Mouse (Mus musculus): Measurements from ENCODE around the gene Bach1. TPM values are rescaled to one million over a fixed set of nuclear protein-coding genes. Genes with fewer than 3 reads are reported as not detected.

Gene Bach1
- polyA plus RNA-seq (2015; fragmentation: Nextera tagmentation; extraction: Ambion mirVana): 14.3 and 15.9 TPM in 2 replicates

- Histone ChIP-seq H3K9me3 (replicated peaks; ENCODE audit: control insufficient read depth, low read length, poor library complexity, severe bottlenecking) (no peaks in the 10 kb centered on the region), H3K27me3 (ENCODE audit: control insufficient read depth, insufficient read depth, low read depth, low read length) (no peaks in the 10 kb centered on the region), H3K4me3 (ENCODE audit: low read depth, low read length) (peak within 1 kb of the TSS; percentile 92), H3K9ac (ENCODE audit: low read depth, low read length) (peak within 1 kb of the TSS; percentile 91), H3K27ac (ENCODE audit: low read length) (peak within 1 kb of the TSS; percentile 92), H3K4me2 (ENCODE audit: low read length) (peak within 1 kb of the TSS; percentile 89), H3K4me1 (ENCODE audit: control insufficient read depth, insufficient read depth, low read length) (peaks cover 25% of the 10 kb centered on the region), H3K36me3 (ENCODE audit: control insufficient read depth, insufficient read depth, low read length) (no peaks in the 10 kb centered on the region)
- ATAC-seq: peak; percentile 94
- WGBS: under 1% methylated on average over 84 of the region's 84 CpGs
These were observed at the start of gene Bach1 for GRCm38 (mm10) chr16:87698692-87699305. Gene Bach1, plus strand, starts transcription at chr16:87698945.

- 63% methylated on average over 8 of the region's 8 CpGs for WGBS
These were observed 46.4 kb upstream of the Bach1 start for GRCm38 (mm10) chr16:87652344-87652743.

GRCm38 (mm10) chr16:87652924-87653323 lies 45.8 kb upstream of the Bach1 start:
- ATAC-seq: no peak

More at GRCm38 (mm10) chr16:87652344-87652743, 46.4 kb upstream of the Bach1 start:
- H3K4me1 ChIP-seq (ENCODE audit: control insufficient read depth, insufficient read depth, low read length): no peaks in the 10 kb centered on the region
- no peak overlapping the region for H3K4me3 ChIP-seq (ENCODE audit: low read depth, low read length)
- H3K27me3 ChIP-seq (ENCODE audit: control insufficient read depth, insufficient read depth, low read depth, low read length): no peaks in the 10 kb centered on the region
- H3K9me3 ChIP-seq (replicated peaks; ENCODE audit: control insufficient read depth, low read length, poor library complexity, severe bottlenecking): no peaks in the 10 kb centered on the region
- no peaks in the 10 kb centered on the region for H3K36me3 ChIP-seq (ENCODE audit: control insufficient read depth, insufficient read depth, low read length)
- H3K27ac ChIP-seq (ENCODE audit: low read length): no peak overlapping the region
- H3K9ac ChIP-seq (ENCODE audit: low read depth, low read length): no peak overlapping the region
- no peak for ATAC-seq
- no peak overlapping the region for H3K4me2 ChIP-seq (ENCODE audit: low read length)

GRCm38 (mm10) chr16:87654016-87654575 lies 44.6 kb upstream of the Bach1 start:
- no peaks in the 10 kb centered on the region for H3K9me3 ChIP-seq (replicated peaks; ENCODE audit: control insufficient read depth, low read length, poor library complexity, severe bottlenecking)
- H3K27ac ChIP-seq (ENCODE audit: low read length): no peak overlapping the region
- H3K9ac ChIP-seq (ENCODE audit: low read depth, low read length): no peak overlapping the region
- no peak overlapping the region for H3K4me2 ChIP-seq (ENCODE audit: low read length)
- ATAC-seq: no peak
- no peaks in the 10 kb centered on the region for H3K36me3 ChIP-seq (ENCODE audit: control insufficient read depth, insufficient read depth, low read length)
- H3K27me3 ChIP-seq (ENCODE audit: control insufficient read depth, insufficient read depth, low read depth, low read length): no peaks in the 10 kb centered on the region
- 87% methylated on average over 11 of the region's 11 CpGs for WGBS
- H3K4me3 ChIP-seq (ENCODE audit: low read depth, low read length): no peak overlapping the region
- H3K4me1 ChIP-seq (ENCODE audit: control insufficient read depth, insufficient read depth, low read length): no peaks in the 10 kb centered on the region

More at GRCm38 (mm10) chr16:87652924-87653323, 45.8 kb upstream of the Bach1 start:
- Histone ChIP-seq H3K27me3 (ENCODE audit: control insufficient read depth, insufficient read depth, low read depth, low read length) (no peaks in the 10 kb centered on the region), H3K4me1 (ENCODE audit: control insufficient read depth, insufficient read depth, low read length) (no peaks in the 10 kb centered on the region), H3K27ac (ENCODE audit: low read length) (no peak overlapping the region), H3K4me3 (ENCODE audit: low read depth, low read length) (no peak overlapping the region), H3K36me3 (ENCODE audit: control insufficient read depth, insufficient read depth, low read length) (no peaks in the 10 kb centered on the region), H3K9me3 (replicated peaks; ENCODE audit: control insufficient read depth, low read length, poor library complexity, severe bottlenecking) (no peaks in the 10 kb centered on the region), H3K9ac (ENCODE audit: low read depth, low read length) (no peak overlapping the region), H3K4me2 (ENCODE audit: low read length) (no peak overlapping the region)
- WGBS: 87% methylated on average over 13 of the region's 13 CpGs

- H3K4me2 ChIP-seq (ENCODE audit: low read length): no peak overlapping the region
- ATAC-seq: no peak
- H3K4me1 ChIP-seq (ENCODE audit: control insufficient read depth, insufficient read depth, low read length): no peaks in the 10 kb centered on the region
- H3K27me3 ChIP-seq (ENCODE audit: control insufficient read depth, insufficient read depth, low read depth, low read length): no peaks in the 10 kb centered on the region
- no peaks in the 10 kb centered on the region for H3K9me3 ChIP-seq (replicated peaks; ENCODE audit: control insufficient read depth, low read length, poor library complexity, severe bottlenecking)
- H3K9ac ChIP-seq (ENCODE audit: low read depth, low read length): no peak overlapping the region
- no peaks in the 10 kb centered on the region for H3K36me3 ChIP-seq (ENCODE audit: control insufficient read depth, insufficient read depth, low read length)
- WGBS: 80% methylated on average over 5 of the region's 5 CpGs
- no peak overlapping the region for H3K27ac ChIP-seq (ENCODE audit: low read length)
- H3K4me3 ChIP-seq (ENCODE audit: low read depth, low read length): no peak overlapping the region
These were observed 43.7 kb upstream of the Bach1 start for GRCm38 (mm10) chr16:87655005-87655404.

GRCm38 (mm10) chr16:87655579-87655978 lies 43.2 kb upstream of the Bach1 start:
- Histone ChIP-seq H3K27me3 (ENCODE audit: control insufficient read depth, insufficient read depth, low read depth, low read length) (no peaks in the 10 kb centered on the region), H3K9me3 (replicated peaks; ENCODE audit: control insufficient read depth, low read length, poor library complexity, severe bottlenecking) (no peaks in the 10 kb centered on the region), H3K4me1 (ENCODE audit: control insufficient read depth, insufficient read depth, low read length) (no peaks in the 10 kb centered on the region), H3K9ac (ENCODE audit: low read depth, low read length) (no peak overlapping the region), H3K27ac (ENCODE audit: low read length) (no peak overlapping the region), H3K36me3 (ENCODE audit: control insufficient read depth, insufficient read depth, low read length) (no peaks in the 10 kb centered on the region), H3K4me2 (ENCODE audit: low read length) (no peak overlapping the region), H3K4me3 (ENCODE audit: low read depth, low read length) (no peak overlapping the region)
- no peak for ATAC-seq
- 87% methylated on average over 9 of the region's 9 CpGs for WGBS

GRCm38 (mm10) chr16:87656771-87657170 lies 42.0 kb upstream of the Bach1 start:
- Histone ChIP-seq H3K9me3 (replicated peaks; ENCODE audit: control insufficient read depth, low read length, poor library complexity, severe bottlenecking) (no peaks in the 10 kb centered on the region), H3K4me1 (ENCODE audit: control insufficient read depth, insufficient read depth, low read length) (no peaks in the 10 kb centered on the region), H3K36me3 (ENCODE audit: control insufficient read depth, insufficient read depth, low read length) (no peaks in the 10 kb centered on the region), H3K27ac (ENCODE audit: low read length) (no peak overlapping the region), H3K4me2 (ENCODE audit: low read length) (no peak overlapping the region), H3K27me3 (ENCODE audit: control insufficient read depth, insufficient read depth, low read depth, low read length) (no peaks in the 10 kb centered on the region), H3K9ac (ENCODE audit: low read depth, low read length) (no peak overlapping the region), H3K4me3 (ENCODE audit: low read depth, low read length) (no peak overlapping the region)
- ATAC-seq: no peak
- 90% methylated on average over 4 of the region's 4 CpGs for WGBS

- H3K4me3 ChIP-seq (ENCODE audit: low read depth, low read length): no peak overlapping the region
- 94% methylated on average over 9 of the region's 9 CpGs for WGBS
- H3K27ac ChIP-seq (ENCODE audit: low read length): no peak overlapping the region
- ATAC-seq: no peak
- no peaks in the 10 kb centered on the region for H3K4me1 ChIP-seq (ENCODE audit: control insufficient read depth, insufficient read depth, low read length)
- no peaks in the 10 kb centered on the region for H3K9me3 ChIP-seq (replicated peaks; ENCODE audit: control insufficient read depth, low read length, poor library complexity, severe bottlenecking)
- H3K9ac ChIP-seq (ENCODE audit: low read depth, low read length): no peak overlapping the region
- H3K4me2 ChIP-seq (ENCODE audit: low read length): no peak overlapping the region
- no peaks in the 10 kb centered on the region for H3K36me3 ChIP-seq (ENCODE audit: control insufficient read depth, insufficient read depth, low read length)
- H3K27me3 ChIP-seq (ENCODE audit: control insufficient read depth, insufficient read depth, low read depth, low read length): no peaks in the 10 kb centered on the region
These were observed 41.5 kb upstream of the Bach1 start for GRCm38 (mm10) chr16:87657291-87657690.

GRCm38 (mm10) chr16:87661024-87661471 lies 37.7 kb upstream of the Bach1 start:
- Histone ChIP-seq H3K27me3 (ENCODE audit: control insufficient read depth, insufficient read depth, low read depth, low read length) (no peaks in the 10 kb centered on the region), H3K4me2 (ENCODE audit: low read length) (no peak overlapping the region), H3K4me3 (ENCODE audit: low read depth, low read length) (no peak overlapping the region), H3K36me3 (ENCODE audit: control insufficient read depth, insufficient read depth, low read length) (no peaks in the 10 kb centered on the region), H3K9me3 (replicated peaks; ENCODE audit: control insufficient read depth, low read length, poor library complexity, severe bottlenecking) (no peaks in the 10 kb centered on the region), H3K27ac (ENCODE audit: low read length) (no peak overlapping the region), H3K4me1 (ENCODE audit: control insufficient read depth, insufficient read depth, low read length) (no peaks in the 10 kb centered on the region), H3K9ac (ENCODE audit: low read depth, low read length) (no peak overlapping the region)
- 88% methylated on average over 12 of the region's 12 CpGs for WGBS
- no peak for ATAC-seq
